Mouse (Mus musculus) brain, embryonic 18.5 days (tissue): ENCODE data around the gene 1700001O22Rik.

Experiments
- DNase-seq: peaks from one replicate; pipeline ENCODE4 v3.0.0-alpha.2; 2012; ENCODE audit warnings: low read depth, low spot score

1700001O22Rik gene

GRCm38 (mm10) chr2:30753219-30753618 is 50.2 kb downstream of the 1700001O22Rik start:
- DNase-seq = no peak

- no peak for DNase-seq
Observed at GRCm38 (mm10) chr2:30752471-30752870, 51.0 kb downstream of the 1700001O22Rik start.

- DNase-seq = no peak
Observed at GRCm38 (mm10) chr2:30750025-30750424, 53.4 kb downstream of the 1700001O22Rik start.

- no peak for DNase-seq
Observed at GRCm38 (mm10) chr2:30747602-30748162, 55.8 kb downstream of the 1700001O22Rik start.
